Comparison of ENCODE assay signal across 9 mouse cellular contexts in the genomic region with DNA sequence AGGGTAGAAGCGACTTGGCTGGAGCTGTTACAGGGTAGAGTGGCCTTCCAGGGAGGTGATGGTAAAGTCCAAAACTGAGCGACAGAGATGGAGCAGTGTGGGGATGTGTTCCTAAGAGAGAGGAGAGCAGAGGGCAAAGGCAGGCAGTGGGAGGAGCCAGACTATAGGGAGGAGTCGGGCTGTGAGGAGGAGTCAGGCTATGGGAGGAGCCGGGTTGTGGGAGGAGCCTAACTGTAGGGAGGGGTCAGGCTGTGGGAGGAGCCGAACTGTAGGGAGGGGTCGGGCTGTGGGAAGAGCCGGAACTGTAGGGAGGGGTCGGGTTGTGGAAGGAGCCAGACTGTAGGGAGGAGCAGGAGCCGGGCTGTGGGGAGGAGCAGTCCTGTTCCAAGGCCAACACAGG.
A peak's percentile ranks its signal among the peaks of the same experiment; 100 is the strongest.
DNase-seq lines count a peak whose midpoint lies in the region; ATAC-seq and TF ChIP-seq lines count a peak whose summit lies in the region.
"Had no signal": no experiment of that assay in that cellular context is flagged by ENCODE, and none has a peak within 500 bp of the region (broad histone marks: within the 10 kb centered on the region; RNA-seq: fewer than 3 reads in every experiment).

No protein-coding gene starts in this region.

- no peaks in the 10 kb centered on the region for H3K9me3 ChIP-seq in heart, postnatal 0 days (replicated peaks; ENCODE audit: control insufficient read depth, low read length)
- H3K9me3 ChIP-seq in ES-E14 (ENCODE audit: control insufficient read depth, insufficient read depth, low read depth, low read length), result no peaks in the 10 kb centered on the region
- H3K9me3 ChIP-seq in intestine, postnatal 0 days (ENCODE audit: control insufficient read depth), result no peaks in the 10 kb centered on the region
- H3K9me3 ChIP-seq in liver, postnatal 0 days (ENCODE audit: low read length), result no peaks in the 10 kb centered on the region

- in situ Hi-C loops in ES-E14 (cut with MboI; ENCODE audit: low sequenced_read_pairs in 2 of 2, unreplicated experiment in 2 of 2), result no loop called here

- TF ChIP-seq POLR2A in thymus, adult 2 months (IDR thresholded peaks at IDR 0.05; ENCODE audit: control insufficient read depth, extremely low read depth, insufficient read depth, low read length, poor library complexity), result no peak

- no peak overlapping the region for H3K27ac ChIP-seq in heart, postnatal 0 days (ENCODE audit: low read depth)
- H3K27ac ChIP-seq in ES-E14 (ENCODE audit: insufficient read depth, low read depth, low read length, poor library complexity, severe bottlenecking), result no peak overlapping the region
- H3K27ac ChIP-seq in intestine, postnatal 0 days (ENCODE audit: low read depth, low read length), result no peak overlapping the region
- no peak overlapping the region for H3K27ac ChIP-seq in liver, postnatal 0 days (ENCODE audit: low read depth)
- H3K27ac ChIP-seq in thymus, adult 2 months (ENCODE audit: control insufficient read depth, insufficient read depth, low read length), result no peak overlapping the region

- peak; percentile 34; the same call in 1 of the 2 replicates for ATAC-seq in heart, postnatal 0 days (ENCODE audit: insufficient read depth, low read depth)
- peak; percentile 62 for ATAC-seq in intestine, postnatal 0 days
- peak; percentile 76 for ATAC-seq in liver, postnatal 0 days

- no peak for DNase-seq in heart, postnatal 0 days (ENCODE audit: low spot score)
- no peak for DNase-seq in heart, adult 8-10 months (ENCODE audit: low spot score)
- DNase-seq in ES-E14 (ENCODE audit: low read depth, low spot score), result peak; percentile 88
- DNase-seq in liver, postnatal 0 days, result peak; percentile 60
- DNase-seq in frontal cortex, postnatal 36 days (ENCODE audit: low spot score in 2 of 2), result no peak
- DNase-seq in left cerebral cortex, postnatal 36 days (ENCODE audit: low spot score in 2 of 2), result no peak
- no peak for DNase-seq in thymus, adult 2 months

- intact Hi-C loops in left cerebral cortex, postnatal 36 days (cut with DNase I), result no loop called here

- peaks cover 27% of the 10 kb centered on the region for H3K36me3 ChIP-seq in heart, postnatal 0 days (replicated peaks; ENCODE audit: control insufficient read depth, insufficient read depth, low read length)
- 0 out of 2 replicates have a peak, but pooled peaks cover 2% of the 10 kb centered on the region for H3K36me3 ChIP-seq in ES-E14 (ENCODE audit: control insufficient read depth, insufficient read depth, low read length, poor library complexity, severe bottlenecking)
- H3K36me3 ChIP-seq in intestine, postnatal 0 days (ENCODE audit: control insufficient read depth, insufficient read depth), result peaks cover 15% of the 10 kb centered on the region; the same call in 1 of the 2 replicates
- peaks cover under 1% of the 10 kb centered on the region for H3K36me3 ChIP-seq in liver, postnatal 0 days (replicated peaks; ENCODE audit: insufficient read depth, low read length)
- no peaks in the 10 kb centered on the region for H3K36me3 ChIP-seq in thymus, adult 2 months (ENCODE audit: control insufficient read depth, insufficient read depth, low read length)

- no peak for TF ChIP-seq CTCF in heart, postnatal 0 days (IDR thresholded peaks at IDR 0.05; ENCODE audit: low read depth)
- no peak for TF ChIP-seq CTCF in intestine, postnatal 0 days (IDR thresholded peaks at IDR 0.05; ENCODE audit: low read depth)
- no peak for TF ChIP-seq CTCF in liver, postnatal 0 days (IDR thresholded peaks at IDR 0.05; ENCODE audit: low read depth)
- no peak for TF ChIP-seq CTCF in thymus, adult 2 months (IDR thresholded peaks at IDR 0.05; ENCODE audit: borderline replicate concordance, control insufficient read depth, extremely low read depth, insufficient read depth, low read length, poor library complexity)

- no peak overlapping the region for H3K4me3 ChIP-seq in heart, postnatal 0 days (ENCODE audit: low read depth, low read length)
- H3K4me3 ChIP-seq in ES-E14 (ENCODE audit: insufficient read depth in 1 of 2, low read depth in 1 of 2, low read length in 2 of 2, poor library complexity in 1 of 2, severe bottlenecking in 1 of 2), result no peak overlapping the region
- no peak overlapping the region for H3K4me3 ChIP-seq in intestine, postnatal 0 days (ENCODE audit: low read depth, low read length)
- H3K4me3 ChIP-seq in liver, postnatal 0 days (ENCODE audit: low read depth, low read length), result no peak overlapping the region
- H3K4me3 ChIP-seq in thymus, adult 2 months (ENCODE audit: control insufficient read depth, insufficient read depth, low read length), result no peak overlapping the region
- H3K4me3 ChIP-seq: erythroblast, embryonic 14.5 days had no signal

- no peaks in the 10 kb centered on the region for H3K4me1 ChIP-seq in heart, postnatal 0 days (ENCODE audit: control insufficient read depth, insufficient read depth)
- H3K4me1 ChIP-seq in ES-E14 (ENCODE audit: control insufficient read depth in 2 of 2, insufficient read depth in 2 of 2, low read length in 2 of 2, poor library complexity in 1 of 2), result peaks cover 1 to 29% of the 10 kb centered on the region in 2 experiments; a peak in 3 of 4 replicates
- no peaks in the 10 kb centered on the region for H3K4me1 ChIP-seq in intestine, postnatal 0 days (replicated peaks; ENCODE audit: control insufficient read depth, insufficient read depth, low read length)
- no peaks in the 10 kb centered on the region for H3K4me1 ChIP-seq in liver, postnatal 0 days (ENCODE audit: insufficient read depth)
- H3K4me1 ChIP-seq in thymus, adult 2 months (replicated peaks; ENCODE audit: control insufficient read depth, insufficient read depth, low read length), result no peaks in the 10 kb centered on the region

- H3K4me2 ChIP-seq in heart, postnatal 0 days (ENCODE audit: low read depth, low read length), result no peak overlapping the region
- H3K4me2 ChIP-seq in intestine, postnatal 0 days (replicated peaks; ENCODE audit: low read depth), result no peak overlapping the region
- H3K4me2 ChIP-seq in liver, postnatal 0 days (ENCODE audit: low read depth, low read length), result no peak overlapping the region

- H3K9ac ChIP-seq in heart, postnatal 0 days (replicated peaks; ENCODE audit: low read depth, low read length), result no peak overlapping the region
- no peak overlapping the region for H3K9ac ChIP-seq in ES-E14 (ENCODE audit: insufficient read depth, low read depth, low read length, poor library complexity, severe bottlenecking)
- no peak overlapping the region for H3K9ac ChIP-seq in intestine, postnatal 0 days (ENCODE audit: low read depth, low read length)
- no peak overlapping the region for H3K9ac ChIP-seq in liver, postnatal 0 days (replicated peaks)

- WGBS in heart, postnatal 0 days, result 46% methylated on average over 9 of the region's 9 CpGs
- 35% methylated on average over 9 of the region's 9 CpGs for WGBS in intestine, postnatal 0 days
- WGBS in liver, postnatal 0 days (ENCODE audit: insufficient replicate concordance), result 41% methylated on average over 9 of the region's 9 CpGs
- 76% methylated on average over 9 of the region's 9 CpGs for WGBS in thymus, adult 2 months

- no peaks in the 10 kb centered on the region for H3K27me3 ChIP-seq in heart, postnatal 0 days (ENCODE audit: control insufficient read depth, insufficient read depth, low read length)
- no peaks in the 10 kb centered on the region for H3K27me3 ChIP-seq in intestine, postnatal 0 days (replicated peaks; ENCODE audit: control insufficient read depth, insufficient read depth, low read length)
- no peaks in the 10 kb centered on the region for H3K27me3 ChIP-seq in liver, postnatal 0 days (ENCODE audit: insufficient read depth, low read length)
- no peaks in the 10 kb centered on the region for H3K27me3 ChIP-seq in thymus, adult 2 months (ENCODE audit: control insufficient read depth, insufficient read depth, low read length)

- TF ChIP-seq EP300 in heart, postnatal 0 days (IDR thresholded peaks at IDR 0.05; ENCODE audit: low read depth), result no peak
- no peak for TF ChIP-seq EP300 in liver, postnatal 0 days (IDR thresholded peaks at IDR 0.05; ENCODE audit: low read depth)

TF ChIP-seq in ES-E14, 5 proteins besides CTCF, POLR2A, EP300 and RAD21:
- TF ChIP-seq MAFK (IDR thresholded peaks at IDR 0.05; ENCODE audit: insufficient read depth, low read depth, low read length), result no peak
- no peak for TF ChIP-seq HCFC1 (IDR thresholded peaks at IDR 0.05; ENCODE audit: borderline replicate concordance, insufficient read depth, low read length)
- TF ChIP-seq ZNF384 (IDR thresholded peaks at IDR 0.05; ENCODE audit: low read depth, low read length), result no peak
- no peak for TF ChIP-seq CHD2 (IDR thresholded peaks at IDR 0.05; ENCODE audit: low read depth, low read length)
- no peak for TF ChIP-seq ZC3H11A (IDR thresholded peaks at IDR 0.05; ENCODE audit: borderline replicate concordance, low read depth, low read length)

Comparison
In these comparisons a context has a peak if more than half of its experiments do, and no peak if none do; other contexts are left out.
1. DNase-seq: peak in ES-E14 (single experiment) and liver, postnatal 0 days (single experiment); none in heart, postnatal 0 days (single experiment), heart, adult 8-10 months (single experiment), frontal cortex, postnatal 36 days (0 of 2), left cerebral cortex, postnatal 36 days (0 of 2) and thymus, adult 2 months (single experiment).
2. Peak in every context shown above with its lines, with median percentiles within 50 percentile points of each other: ATAC-seq.